Mouse (Mus musculus) gastrocnemius, adult 8-10 months (tissue): ENCODE results near the gene Jmjd1c. TPM values are rescaled to one million over a fixed set of nuclear protein-coding genes. Genes with fewer than 3 reads are reported as not detected.

ENCODE experiments used
- DNase-seq, 2 experiments: peaks; one replicate each; pipeline ENCODE4 v3.0.0; 2022; ENCODE audit warnings: low spot score in 2 of 2
- total RNA-seq, 4 experiments: library from RNA; stranded (reverse); gene quantifications; 2 replicates each; pipeline ENCODE4 v1.2.4; 2022

Gene Jmjd1c
- total RNA-seq, 4 experiments from 2014 or later, result 22.0 to 26.9 (median 22.7) TPM

DNA sequence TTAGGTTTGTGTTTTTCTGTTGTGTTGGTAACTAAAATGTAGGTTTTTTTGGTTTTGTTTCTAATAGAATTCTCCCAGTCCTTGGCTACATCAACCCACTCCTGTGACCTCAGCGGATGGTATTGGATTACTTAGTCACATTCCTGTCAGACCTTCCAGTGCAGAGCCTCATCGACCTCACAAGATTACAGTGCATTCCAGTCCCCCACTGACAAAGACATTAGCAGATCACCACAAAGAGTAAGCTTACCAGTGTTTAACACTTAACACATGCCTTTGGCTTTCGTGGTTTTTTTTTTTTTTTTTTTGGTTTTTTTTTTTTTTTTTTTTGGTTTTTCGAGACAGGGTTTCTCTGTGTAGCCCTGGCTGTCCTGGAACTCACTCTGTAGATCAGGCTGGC is 128.0 kb downstream of the Jmjd1c start:
- DNase-seq, result no peak

- DNase-seq, result no peak
These were observed 129.6 kb downstream of the Jmjd1c start for GRCm38 (mm10) chr10:67225528-67225927.

DNA sequence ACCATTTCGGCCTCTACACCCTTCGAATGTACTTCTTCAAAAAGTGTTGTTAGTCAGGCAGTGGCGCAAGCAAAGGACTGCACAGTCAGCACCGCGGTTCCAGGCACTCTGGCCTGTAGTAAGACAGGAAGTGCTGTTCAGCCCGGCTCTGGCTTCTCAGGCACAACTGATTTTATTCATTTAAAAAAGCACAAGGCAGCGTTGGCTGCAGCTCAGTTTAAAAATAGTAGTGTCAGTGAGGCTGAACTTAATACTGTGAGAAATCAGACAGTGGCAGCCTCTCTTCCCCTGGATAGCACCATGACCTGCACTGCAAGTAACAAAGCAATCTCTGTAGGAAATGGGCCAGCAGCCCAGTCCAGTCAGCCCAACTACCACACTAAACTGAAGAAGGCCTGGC is 130.2 kb downstream of the Jmjd1c start:
- peak; percentile 40 to 58 for DNase-seq

DNA sequence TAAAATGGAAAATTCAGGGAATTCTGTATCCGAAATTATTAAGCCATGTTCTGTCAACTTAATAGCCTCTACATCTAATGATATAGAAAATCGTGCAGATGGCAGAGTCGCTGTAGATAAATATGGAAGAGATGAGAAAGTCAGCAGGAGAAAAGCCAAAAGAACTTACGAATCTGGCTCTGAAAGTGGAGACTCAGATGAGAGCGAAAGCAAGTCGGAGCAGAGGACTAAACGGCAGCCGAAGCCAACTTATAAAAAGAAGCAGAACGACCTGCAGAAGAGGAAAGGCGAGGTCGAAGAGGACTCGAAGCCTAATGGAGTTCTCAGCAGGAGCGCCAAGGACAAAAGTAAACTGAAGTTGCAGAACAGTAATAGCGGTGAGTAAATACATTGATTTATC is 130.6 kb downstream of the Jmjd1c start:
- DNase-seq, result no peak

GRCm38 (mm10) chr10:67230439-67230838 is 134.5 kb downstream of the Jmjd1c start:
- DNase-seq, result no peak

GRCm38 (mm10) chr10:67247145-67247544 is 151.2 kb downstream of the Jmjd1c start:
- DNase-seq, result no peak

DNA sequence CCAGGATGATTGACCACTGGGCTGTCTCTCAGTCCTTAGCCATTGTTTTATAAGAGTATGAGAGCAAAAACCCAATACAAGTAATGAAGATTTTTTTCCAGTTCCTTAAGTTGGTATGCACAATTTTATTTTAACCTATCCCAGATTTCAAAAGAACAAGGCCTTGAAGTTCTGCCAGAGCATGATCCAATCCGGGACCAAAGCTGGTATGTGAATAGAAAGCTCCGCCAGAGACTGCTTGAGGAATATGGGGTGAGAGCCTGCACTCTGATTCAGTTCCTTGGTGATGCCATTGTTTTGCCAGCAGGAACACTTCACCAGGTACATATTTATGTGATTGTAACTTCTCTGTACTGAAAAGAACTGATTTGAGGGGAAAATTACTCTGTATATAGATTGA is 153.6 kb downstream of the Jmjd1c start:
- no peak for DNase-seq

DNA sequence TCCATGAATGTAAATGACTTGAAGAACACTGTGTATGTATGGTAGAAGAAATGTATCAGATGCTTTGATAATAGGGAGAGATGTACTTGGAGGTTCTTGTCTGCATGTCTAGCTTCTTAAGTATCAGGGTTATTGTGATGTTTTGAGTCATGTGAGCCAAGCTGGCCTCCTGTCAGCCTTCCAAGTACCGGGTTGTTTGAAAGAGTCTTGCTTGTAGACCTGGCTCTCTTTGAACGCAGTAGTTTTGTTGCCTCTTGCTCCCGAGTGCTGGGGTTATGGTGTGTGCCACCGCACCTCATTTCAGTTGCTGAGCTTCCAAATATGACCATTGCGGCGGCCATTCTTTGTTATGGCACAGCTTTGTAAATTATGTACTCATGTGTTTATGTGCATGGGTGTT is 154.9 kb downstream of the Jmjd1c start:
- no peak for DNase-seq

DNA sequence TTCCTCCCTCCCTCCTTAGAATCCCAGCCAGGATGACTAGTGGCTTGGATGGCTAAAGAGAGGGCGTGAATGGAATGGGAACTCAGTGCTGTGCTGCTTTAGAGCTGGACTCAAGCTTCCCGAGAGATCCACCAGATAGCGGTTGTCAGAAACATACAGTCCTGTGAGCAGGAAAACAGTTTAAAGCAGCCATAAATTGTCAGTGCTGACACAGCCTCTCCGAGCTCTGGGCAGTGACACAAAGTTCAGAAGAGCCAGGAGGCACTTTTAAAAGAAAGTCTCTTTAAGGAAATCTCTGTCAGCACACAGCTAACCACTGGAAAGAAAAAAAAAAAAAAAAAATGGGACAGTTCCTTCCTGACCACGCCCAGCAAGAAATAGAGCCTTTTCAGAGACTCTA is 156.4 kb downstream of the Jmjd1c start:
- DNase-seq, result no peak

- no peak for DNase-seq
These were observed 157.2 kb downstream of the Jmjd1c start for GRCm38 (mm10) chr10:67253115-67253514.

DNA sequence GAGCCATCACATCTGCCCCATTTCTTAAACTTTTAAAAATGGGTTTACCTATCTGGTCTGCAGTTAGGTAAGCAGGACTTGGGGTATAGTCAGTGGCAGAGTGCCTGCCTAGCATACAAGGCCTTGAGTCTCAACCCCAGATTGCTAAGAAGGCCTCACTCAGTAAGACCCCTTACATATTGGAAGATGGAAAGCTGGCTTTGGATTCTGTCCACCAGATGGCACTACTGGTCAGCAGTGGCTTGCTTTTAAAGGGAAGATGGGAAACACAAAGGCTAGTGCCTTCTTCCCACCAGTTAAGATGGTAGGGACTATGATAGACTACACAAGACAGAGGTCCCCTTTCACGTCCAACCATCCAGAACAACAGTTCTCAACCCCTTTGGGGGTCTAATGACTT is 168.9 kb downstream of the Jmjd1c start:
- peak in 1 of 2 experiments; percentile 17 for DNase-seq

- DNase-seq, result no peak
These were observed 180.0 kb downstream of the Jmjd1c start for GRCm38 (mm10) chr10:67275916-67276315.

GRCm38 (mm10) chr10:67281852-67282251 is 185.9 kb downstream of the Jmjd1c start:
- DNase-seq, result no peak

DNA sequence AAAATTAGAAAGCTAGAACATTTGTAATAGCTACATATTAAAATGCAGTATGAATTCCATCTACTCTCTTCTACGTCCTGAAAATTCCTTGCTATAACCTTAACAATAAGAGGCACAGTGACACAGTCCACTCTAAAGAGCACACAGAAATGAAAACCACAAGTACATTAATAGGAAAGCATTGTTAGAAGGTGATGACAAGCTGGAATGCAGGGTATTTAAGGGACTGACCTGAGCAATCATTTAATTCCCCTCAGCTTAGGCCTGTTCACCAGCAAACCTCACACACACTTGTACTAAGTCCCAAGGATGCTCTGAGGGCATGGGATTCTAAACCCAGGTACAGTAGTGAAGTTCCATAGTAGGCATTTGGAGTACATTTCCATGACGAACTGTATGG is 186.6 kb downstream of the Jmjd1c start:
- no peak for DNase-seq

DNA sequence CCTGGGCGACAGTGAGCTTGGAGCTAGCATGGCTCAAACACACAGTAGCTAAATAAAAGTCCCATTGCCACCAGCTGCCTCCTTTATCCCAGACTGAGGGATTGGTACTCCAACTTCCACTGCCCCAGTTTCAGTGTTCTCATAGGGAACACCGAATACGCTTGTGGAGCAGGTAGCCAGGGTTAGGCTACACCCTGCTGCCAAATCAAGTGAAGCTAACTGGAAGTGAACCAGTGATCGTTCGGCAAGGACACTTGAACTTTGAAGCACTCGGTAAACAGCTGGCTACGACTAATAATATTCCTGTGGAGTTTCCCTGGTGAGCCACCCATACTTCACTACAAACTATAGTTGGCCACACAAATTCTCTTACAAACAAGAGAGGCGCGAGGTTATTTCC is 187.6 kb downstream of the Jmjd1c start:
- peak; percentile 5 to 27 for DNase-seq

GRCm38 (mm10) chr10:67284311-67284710 is 188.4 kb downstream of the Jmjd1c start:
- peak in 1 of 2 experiments; percentile 21 for DNase-seq

DNA sequence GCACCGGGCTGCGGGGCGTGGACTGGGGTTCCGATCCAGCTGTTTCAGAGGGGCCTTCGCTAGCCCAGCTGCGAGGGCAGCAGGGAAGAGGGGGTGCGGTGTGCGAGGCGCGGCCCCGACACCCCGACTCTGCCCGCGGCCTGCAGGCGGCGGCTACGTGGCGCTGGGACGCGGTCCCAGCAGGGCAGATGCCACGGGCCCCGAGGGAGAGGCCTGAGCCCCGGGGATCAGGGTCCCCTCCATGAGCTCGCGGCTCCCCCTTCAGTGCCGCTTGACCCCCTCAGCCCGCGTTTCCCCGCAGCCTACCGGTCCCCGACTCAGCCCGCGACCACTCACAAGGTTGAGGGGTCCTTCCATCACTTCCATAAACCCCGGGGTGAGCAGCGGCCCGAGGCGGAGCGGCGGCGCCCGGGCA is 188.8 kb downstream of the Jmjd1c start:
- DNase-seq, result peak in 1 of 2 experiments; percentile 19

DNA sequence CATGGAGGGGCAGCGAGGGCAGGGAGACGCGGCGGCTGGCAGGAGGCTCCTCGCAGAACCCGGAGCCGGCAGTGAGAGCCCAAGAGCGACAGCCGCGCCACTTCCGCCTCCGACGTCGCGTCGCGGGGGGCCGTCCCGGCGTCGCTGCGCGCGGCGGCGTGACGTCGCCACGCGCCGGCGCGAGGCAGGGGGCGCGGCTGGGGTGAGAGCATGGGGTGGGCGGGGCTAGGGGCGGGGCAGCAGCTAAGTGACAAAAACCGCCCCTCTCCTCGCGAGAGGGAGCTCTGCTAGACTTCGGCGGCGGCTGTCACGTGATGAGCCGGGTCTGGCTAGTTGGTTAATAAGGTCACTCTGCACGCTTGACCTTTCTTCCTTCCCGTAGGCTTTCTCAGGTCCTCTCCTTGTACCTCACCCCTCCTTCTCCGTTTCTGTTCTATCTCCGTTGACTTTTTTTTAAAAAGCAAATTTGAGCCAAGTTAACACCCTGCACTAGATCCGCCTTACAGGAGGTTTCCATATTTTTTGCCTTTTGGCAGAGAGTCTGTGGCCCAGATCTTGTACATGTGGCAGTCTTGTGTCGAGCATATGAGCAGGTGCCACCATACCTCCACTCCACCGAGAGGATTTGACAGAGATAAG is 189.4 kb downstream of the Jmjd1c start, which contains the start of gene Nrbf2:
Gene Nrbf2, minus strand, starts transcription at position 130 of the 639 bp plus-strand sequence.
- DNase-seq, result peak; percentile 73 to 83

GRCm38 (mm10) chr10:67287877-67288276 is 192.0 kb downstream of the Jmjd1c start:
- DNase-seq, result peak; percentile 80 to 88

DNA sequence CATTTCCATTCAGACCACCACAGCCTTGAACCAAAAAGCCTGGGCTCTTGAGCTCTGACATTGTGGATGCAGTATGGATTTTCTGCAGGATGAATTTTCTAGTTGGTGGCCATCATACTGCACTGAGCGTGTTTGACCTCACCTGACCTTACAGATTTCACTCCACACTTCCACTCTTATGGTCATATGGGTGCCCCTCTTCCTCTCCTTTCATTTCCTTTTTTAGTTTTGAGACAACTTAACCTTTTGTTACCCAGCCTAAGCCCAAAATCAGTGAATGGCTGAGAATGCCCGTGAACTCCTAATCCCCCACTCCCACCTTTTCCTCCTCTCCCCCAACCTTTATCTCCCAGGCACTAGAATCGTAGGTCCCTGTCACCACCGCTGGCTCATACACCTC is 194.7 kb downstream of the Jmjd1c start:
- no peak for DNase-seq

DNA sequence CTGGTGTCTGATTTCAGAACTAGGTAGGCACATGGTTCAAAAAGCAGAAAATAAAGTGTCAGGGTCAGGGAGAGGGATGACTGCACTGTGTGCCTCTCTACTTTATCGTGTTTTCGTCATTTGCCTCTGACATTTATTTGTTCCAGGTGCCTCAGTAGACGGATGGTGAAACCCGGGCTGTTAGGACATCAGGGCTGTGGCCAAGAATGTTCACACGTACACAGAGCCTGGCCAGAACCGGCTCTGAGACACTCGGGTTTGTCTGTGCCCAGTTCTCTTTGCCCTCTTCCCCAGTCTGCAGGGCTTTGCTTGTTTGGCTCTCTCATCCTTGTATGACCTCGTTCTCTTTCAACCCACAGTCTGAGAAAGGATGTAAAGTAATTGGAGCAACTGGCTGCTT is 195.2 kb downstream of the Jmjd1c start:
- no peak for DNase-seq

- DNase-seq, result no peak
These were observed 199.4 kb downstream of the Jmjd1c start for GRCm38 (mm10) chr10:67295331-67295730.

GRCm38 (mm10) chr10:67295938-67296466 is 200.1 kb downstream of the Jmjd1c start:
- DNase-seq, result no peak
